Mouse (Mus musculus): ENCODE results near the gene Ppm1h.

Gene Ppm1h

GRCm38 (mm10) chr10:122970188-122970587, 291.6 kb downstream of the Ppm1h start:
- DNase-seq (ENCODE audit: low spot score in 2 of 2): no peak

- no peak for DNase-seq (ENCODE audit: low spot score in 2 of 2)
Measured at GRCm38 (mm10) chr10:122973241-122973640, 294.7 kb downstream of the Ppm1h start.

GRCm38 (mm10) chr10:122976038-122976437, 297.5 kb downstream of the Ppm1h start:
- DNase-seq (ENCODE audit: low spot score in 2 of 2): no peak

- no peak for DNase-seq (ENCODE audit: low spot score in 2 of 2)
Measured at GRCm38 (mm10) chr10:122979356-122979755, 300.8 kb downstream of the Ppm1h start.

- DNase-seq (ENCODE audit: low spot score in 2 of 2): no peak
Measured at GRCm38 (mm10) chr10:122980123-122980522, 301.6 kb downstream of the Ppm1h start.

GRCm38 (mm10) chr10:122982909-122983578, 304.5 kb downstream of the Ppm1h start:
- no peak for DNase-seq (ENCODE audit: low spot score in 2 of 2)

GRCm38 (mm10) chr10:122983579-122984530, 305.3 kb downstream of the Ppm1h start:
- no peak for DNase-seq (ENCODE audit: low spot score in 2 of 2)

GRCm38 (mm10) chr10:122984531-122985251, 306.1 kb downstream of the Ppm1h start:
- no peak for DNase-seq (ENCODE audit: low spot score in 2 of 2)

- DNase-seq (ENCODE audit: low spot score in 2 of 2): peak; percentile 29 to 63
Measured at GRCm38 (mm10) chr10:122985252-122985514, 306.6 kb downstream of the Ppm1h start.

GRCm38 (mm10) chr10:122985515-122986319, 307.2 kb downstream of the Ppm1h start:
- peak; percentile 79 for DNase-seq (ENCODE audit: low spot score in 2 of 2)

GRCm38 (mm10) chr10:122986320-122987225, 308.0 kb downstream of the Ppm1h start:
- peak; percentile 69 to 75 for DNase-seq (ENCODE audit: low spot score in 2 of 2)

- peak in 1 of 2 experiments; percentile 21 for DNase-seq (ENCODE audit: low spot score in 2 of 2)
Measured at GRCm38 (mm10) chr10:122987671-122988128, 309.1 kb downstream of the Ppm1h start.

GRCm38 (mm10) chr10:122988372-122988771, 309.8 kb downstream of the Ppm1h start:
- no peak for DNase-seq (ENCODE audit: low spot score in 2 of 2)

GRCm38 (mm10) chr10:122989916-122990315, 311.4 kb downstream of the Ppm1h start:
- no peak for DNase-seq (ENCODE audit: low spot score in 2 of 2)

- no peak for DNase-seq (ENCODE audit: low spot score in 2 of 2)
Measured at GRCm38 (mm10) chr10:122990606-122991005, 312.0 kb downstream of the Ppm1h start.

- no peak for DNase-seq (ENCODE audit: low spot score in 2 of 2)
Measured at GRCm38 (mm10) chr10:122991053-122991452, 312.5 kb downstream of the Ppm1h start.

GRCm38 (mm10) chr10:122991648-122992047, 313.1 kb downstream of the Ppm1h start:
- DNase-seq (ENCODE audit: low spot score in 2 of 2): no peak

- no peak for DNase-seq (ENCODE audit: low spot score in 2 of 2)
Measured at GRCm38 (mm10) chr10:122994402-122995107, 316.0 kb downstream of the Ppm1h start.

All from urinary bladder, postnatal 4 days (tissue).